Comparison of ENCODE assay signal across 10 mouse cellular contexts in the genomic region with DNA sequence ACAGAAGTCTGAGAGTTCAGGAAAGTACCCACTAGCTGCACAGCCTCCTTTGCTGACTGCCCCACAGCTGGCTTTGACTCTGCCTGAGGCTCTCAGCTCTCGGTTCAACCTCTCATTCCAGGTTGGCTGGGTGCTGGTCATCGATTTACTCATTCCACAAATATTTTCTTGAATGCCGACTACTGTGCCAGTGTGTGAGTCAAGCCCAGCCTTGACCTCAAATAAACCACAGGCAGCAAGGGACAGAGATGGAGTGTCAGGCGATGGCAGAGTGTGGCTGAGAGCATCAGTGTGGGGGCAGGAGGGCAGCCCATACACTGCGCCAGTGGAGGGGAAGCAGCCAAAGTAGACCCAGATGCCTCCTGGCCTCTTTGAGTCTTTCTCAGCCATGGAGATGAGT.
DNase-seq lines count a peak whose midpoint lies in the region; ATAC-seq lines count a peak whose summit lies in the region.
"Had no signal": no experiment of that assay in that cellular context is flagged by ENCODE, and none has a peak within 500 bp of the region (broad histone marks: within the 10 kb centered on the region; RNA-seq: fewer than 3 reads in every experiment).

No protein-coding gene starts in this region.

- peaks cover 36% of the 10 kb centered on the region for H3K4me1 ChIP-seq in heart, embryonic 12.5 days (replicated peaks)
- H3K4me1 ChIP-seq in kidney, embryonic 15.5 days, result peaks cover 18% of the 10 kb centered on the region
- H3K4me1 ChIP-seq: midbrain, embryonic 15.5 days had no signal

- WGBS in heart, embryonic 12.5 days, result 37% methylated on average over 5 of the region's 5 CpGs
- WGBS in kidney, embryonic 15.5 days, result 55% methylated on average over 5 of the region's 5 CpGs

- no peak overlapping the region; the same call in 1 of the 2 replicates for H3K27ac ChIP-seq in heart, embryonic 12.5 days (ENCODE audit: poor library complexity, severe bottlenecking)
- H3K27ac ChIP-seq in kidney, embryonic 15.5 days, result 0 out of 2 replicates have a peak overlapping the region, but pooled peaks have one; percentile 48
- H3K27ac ChIP-seq: midbrain, embryonic 15.5 days had no signal

- ATAC-seq in heart, embryonic 12.5 days (ENCODE audit: insufficient number of reproducible peaks, low FRiP score), result no peak
- ATAC-seq in kidney, embryonic 15.5 days (replicated peaks; ENCODE audit: low FRiP score), result no peak
- ATAC-seq: midbrain, embryonic 15.5 days had no signal

- peak; percentile 25 for DNase-seq in heart, adult 18-20 months
- peak; percentile 64 for DNase-seq in adrenal gland, postnatal 25 days
- peak; percentile 73 for DNase-seq in lung, postnatal 25 days (ENCODE audit: low spot score)
- no peak for DNase-seq in cerebellum, adult 18-20 months
- no peak for DNase-seq in right cerebral cortex, postnatal 25 days
- no peak for DNase-seq in cerebellum, adult 9-11 months

- H3K4me3 ChIP-seq in heart, embryonic 12.5 days, result no peak overlapping the region
- no peak overlapping the region for H3K4me3 ChIP-seq in kidney, embryonic 15.5 days (replicated peaks)
- H3K4me3 ChIP-seq: midbrain, embryonic 15.5 days had no signal

- H3K4me2 ChIP-seq in heart, embryonic 12.5 days, result no peak overlapping the region
- H3K4me2 ChIP-seq in kidney, embryonic 15.5 days, result no peak overlapping the region
- H3K4me2 ChIP-seq: midbrain, embryonic 15.5 days had no signal

- H3K36me3 ChIP-seq in heart, embryonic 12.5 days, result no peaks in the 10 kb centered on the region
- no peaks in the 10 kb centered on the region for H3K36me3 ChIP-seq in kidney, embryonic 15.5 days
- H3K36me3 ChIP-seq: midbrain, embryonic 15.5 days had no signal

- no peak overlapping the region for H3K9ac ChIP-seq in heart, embryonic 12.5 days
- no peak overlapping the region for H3K9ac ChIP-seq in kidney, embryonic 15.5 days
- H3K9ac ChIP-seq: midbrain, embryonic 15.5 days had no signal

- no peaks in the 10 kb centered on the region for H3K27me3 ChIP-seq in heart, embryonic 12.5 days (replicated peaks)
- no peaks in the 10 kb centered on the region for H3K27me3 ChIP-seq in kidney, embryonic 15.5 days
- H3K27me3 ChIP-seq: CH12.LX; midbrain, embryonic 15.5 days had no signal

- no peaks in the 10 kb centered on the region for H3K9me3 ChIP-seq in heart, embryonic 12.5 days (replicated peaks)
- H3K9me3 ChIP-seq in kidney, embryonic 15.5 days (replicated peaks), result no peaks in the 10 kb centered on the region
- H3K9me3 ChIP-seq: midbrain, embryonic 15.5 days had no signal

Comparison
In these comparisons a context has a peak if more than half of its experiments do, and no peak if none do; other contexts are left out.
1. DNase-seq: peak in heart, adult 18-20 months (2 of 2), adrenal gland, postnatal 25 days (single experiment) and lung, postnatal 25 days (single experiment); none in cerebellum, adult 18-20 months (0 of 2), right cerebral cortex, postnatal 25 days (single experiment) and cerebellum, adult 9-11 months (single experiment).